20 mouse cellular contexts compared by ENCODE assay signal in the genomic region with DNA sequence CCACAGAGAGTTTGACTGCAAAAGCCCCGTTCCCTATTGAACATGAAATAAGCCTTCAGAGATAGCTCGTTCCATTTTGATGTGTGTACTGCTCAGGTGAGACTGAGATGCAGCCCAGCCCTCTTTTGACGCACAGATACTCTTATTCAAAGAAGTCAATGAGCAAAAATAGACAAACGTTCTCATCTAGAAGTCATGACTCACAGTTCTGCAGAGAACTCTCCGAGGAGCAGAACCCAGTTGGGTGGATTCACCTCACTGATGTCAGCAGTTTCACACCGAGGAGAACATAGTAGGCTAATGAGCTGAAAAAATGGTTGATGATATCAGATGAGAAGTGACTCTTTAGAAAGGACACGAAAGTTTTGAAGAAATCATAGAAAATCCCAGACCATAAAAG.
"Had no signal": no experiment of that assay in that cellular context is flagged by ENCODE, and none has a peak within 500 bp of the region (broad histone marks: within the 10 kb centered on the region; RNA-seq: fewer than 3 reads in every experiment).

No protein-coding gene starts in this region.

- H3K9me3 ChIP-seq: hindbrain, embryonic 13.5 days; hindbrain, embryonic 15.5 days; limb, embryonic 13.5 days; liver, embryonic 13.5 days; liver, embryonic 15.5 days had no signal

- H3K36me3 ChIP-seq: hindbrain, embryonic 15.5 days had no signal

- H3K4me2 ChIP-seq: heart, embryonic 11.5 days; hindbrain, embryonic 13.5 days; hindbrain, embryonic 15.5 days; limb, embryonic 13.5 days; liver, embryonic 11.5 days; liver, embryonic 13.5 days; liver, embryonic 15.5 days had no signal

- H3K27ac ChIP-seq: hindbrain, embryonic 13.5 days; hindbrain, embryonic 15.5 days; hindbrain, postnatal 0 days; limb, embryonic 13.5 days; liver, embryonic 13.5 days; liver, embryonic 15.5 days had no signal

- H3K27me3 ChIP-seq: hindbrain, embryonic 13.5 days; hindbrain, embryonic 15.5 days; limb, embryonic 13.5 days; liver, embryonic 13.5 days; liver, embryonic 15.5 days had no signal

- H3K4me3 ChIP-seq: heart, adult 2 months; hindbrain, embryonic 13.5 days; hindbrain, embryonic 15.5 days; limb, embryonic 13.5 days; liver, embryonic 13.5 days; liver, embryonic 15.5 days had no signal

- ATAC-seq: hindbrain, postnatal 0 days; intestine, embryonic 16.5 days; liver, postnatal 0 days had no signal

- DNase-seq: gastrocnemius, postnatal 14 days; gastrocnemius, postnatal 36 days; heart, adult 11 months; heart, adult 2 months; kidney, adult 11 months; kidney, postnatal 10 days; kidney, postnatal 25 days; kidney, postnatal 4 days; layer of hippocampus, adult 9-11 months; liver; liver, embryonic 13.5 days; liver, postnatal 0 days had no signal

- H3K9ac ChIP-seq: hindbrain, embryonic 13.5 days; hindbrain, embryonic 15.5 days; limb, embryonic 13.5 days; liver, embryonic 13.5 days; liver, embryonic 15.5 days; liver, postnatal 0 days had no signal
